Mouse (Mus musculus): ENCODE measurements around the gene Qdpr. TPM values are rescaled to one million over a fixed set of nuclear protein-coding genes. Genes with fewer than 3 reads are reported as not detected.

The Qdpr gene
- polyA plus RNA-seq (2014; fragmentation: Nextera tagmentation; extraction: Ambion mirVana): 104 TPM in 2 replicates

DNA sequence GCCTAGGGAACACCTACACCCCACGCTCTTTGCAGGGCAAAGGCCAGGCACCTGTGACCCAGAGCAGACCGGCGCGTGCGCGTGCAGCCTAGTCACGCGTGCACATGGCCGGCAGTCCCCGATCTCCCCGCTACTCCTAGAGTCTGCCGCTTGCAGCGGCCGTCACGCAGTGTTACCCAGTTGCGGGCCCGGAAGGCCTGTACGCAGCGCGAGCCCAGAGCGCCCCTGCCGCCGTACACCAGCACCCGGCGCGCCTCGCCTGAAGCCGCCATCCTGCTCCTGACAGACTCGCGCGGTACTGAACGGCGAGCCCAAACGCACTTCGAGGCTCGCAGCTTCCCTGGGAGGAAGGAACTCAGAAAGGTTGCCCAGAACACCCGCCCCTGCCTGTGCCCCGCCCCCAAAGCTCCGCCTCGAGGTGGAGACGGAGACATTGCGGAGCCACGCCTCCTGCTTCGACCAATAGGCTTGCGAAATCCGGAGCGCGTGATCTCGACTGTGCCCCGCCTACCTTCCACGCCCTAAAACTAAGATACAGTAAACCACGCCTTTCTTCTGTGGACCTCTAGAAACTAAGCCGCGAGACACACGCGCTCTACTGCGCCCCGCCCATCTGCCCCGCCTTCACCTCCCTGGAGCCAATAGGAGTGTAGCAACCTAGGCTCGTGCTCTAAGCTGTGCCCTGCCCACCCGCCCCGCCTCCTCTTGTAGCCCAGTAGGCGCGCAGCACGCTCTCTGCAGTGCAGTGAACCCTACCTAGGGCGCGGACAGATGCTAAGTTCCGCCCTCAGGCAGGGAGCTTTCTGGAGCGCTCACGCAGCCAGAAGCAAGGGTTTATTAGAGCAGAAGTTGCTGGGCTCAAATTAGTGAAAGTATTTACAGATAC, at the start of gene Qdpr:
TSS of gene Qdpr (minus strand) at position 406 of the 886 bp plus-strand sequence.
- peak within 1 kb of the TSS; percentile 69 for H3K4me3 ChIP-seq (ENCODE audit: low read depth, low read length)
- H3K36me3 ChIP-seq (ENCODE audit: control insufficient read depth, insufficient read depth, low read length): no peaks in the 10 kb centered on the region
- no peaks in the 10 kb centered on the region for H3K27me3 ChIP-seq (ENCODE audit: control insufficient read depth, insufficient read depth, low read length)
- peaks cover 6% of the 10 kb centered on the region; the same call in 1 of the 2 replicates for H3K4me1 ChIP-seq (ENCODE audit: control insufficient read depth, insufficient read depth, low read length)
- H3K27ac ChIP-seq (ENCODE audit: low read depth, low read length): peak within 1 kb of the TSS; percentile 7; the same call in 1 of the 2 replicates
- ATAC-seq (ENCODE audit: low read depth): peak; percentile 99
- H3K9ac ChIP-seq (replicated peaks; ENCODE audit: low read depth, low read length): peak within 1 kb of the TSS; percentile 72
- H3K9me3 ChIP-seq (ENCODE audit: control insufficient read depth, low read length): no peaks in the 10 kb centered on the region
- WGBS: under 1% methylated on average over 70 of the region's 70 CpGs
- peak within 1 kb of the TSS; percentile 82 for H3K4me2 ChIP-seq (ENCODE audit: low read depth, low read length)

DNA sequence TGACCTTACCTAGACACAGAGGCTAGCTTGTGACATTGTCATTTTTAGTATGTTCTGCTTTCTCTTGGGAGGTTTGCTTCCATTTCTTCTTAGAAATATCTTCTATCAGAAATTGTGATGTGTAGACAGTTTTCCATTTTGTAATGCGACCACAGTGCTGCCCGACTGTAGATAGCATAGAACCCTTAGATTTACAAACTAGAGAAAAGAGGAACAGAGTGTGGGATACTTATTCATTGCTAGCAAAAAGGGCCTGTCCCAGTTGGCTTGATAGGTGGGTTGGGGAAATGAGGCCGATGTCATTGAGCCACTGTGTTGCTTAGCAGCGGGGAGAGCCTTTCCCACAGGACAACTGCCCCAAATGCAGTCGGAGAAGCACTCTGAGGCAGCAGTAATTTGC, 47.5 kb upstream of the Qdpr start:
- no peak overlapping the region for H3K4me2 ChIP-seq (ENCODE audit: low read depth, low read length)
- ATAC-seq (ENCODE audit: low read depth): no peak
- no peak overlapping the region for H3K27ac ChIP-seq (ENCODE audit: low read depth, low read length)
- H3K4me1 ChIP-seq (ENCODE audit: control insufficient read depth, insufficient read depth, low read length): 0 out of 2 replicates have a peak, but pooled peaks cover 8% of the 10 kb centered on the region
- 87% methylated on average over 5 of the region's 5 CpGs for WGBS
- no peaks in the 10 kb centered on the region for H3K27me3 ChIP-seq (ENCODE audit: control insufficient read depth, insufficient read depth, low read length)
- 0 out of 2 replicates have a peak, but pooled peaks cover 5% of the 10 kb centered on the region for H3K36me3 ChIP-seq (ENCODE audit: control insufficient read depth, insufficient read depth, low read length)
- no peak overlapping the region for H3K9ac ChIP-seq (replicated peaks; ENCODE audit: low read depth, low read length)
- H3K9me3 ChIP-seq (ENCODE audit: control insufficient read depth, low read length): no peaks in the 10 kb centered on the region
- H3K4me3 ChIP-seq (ENCODE audit: low read depth, low read length): no peak overlapping the region

DNA sequence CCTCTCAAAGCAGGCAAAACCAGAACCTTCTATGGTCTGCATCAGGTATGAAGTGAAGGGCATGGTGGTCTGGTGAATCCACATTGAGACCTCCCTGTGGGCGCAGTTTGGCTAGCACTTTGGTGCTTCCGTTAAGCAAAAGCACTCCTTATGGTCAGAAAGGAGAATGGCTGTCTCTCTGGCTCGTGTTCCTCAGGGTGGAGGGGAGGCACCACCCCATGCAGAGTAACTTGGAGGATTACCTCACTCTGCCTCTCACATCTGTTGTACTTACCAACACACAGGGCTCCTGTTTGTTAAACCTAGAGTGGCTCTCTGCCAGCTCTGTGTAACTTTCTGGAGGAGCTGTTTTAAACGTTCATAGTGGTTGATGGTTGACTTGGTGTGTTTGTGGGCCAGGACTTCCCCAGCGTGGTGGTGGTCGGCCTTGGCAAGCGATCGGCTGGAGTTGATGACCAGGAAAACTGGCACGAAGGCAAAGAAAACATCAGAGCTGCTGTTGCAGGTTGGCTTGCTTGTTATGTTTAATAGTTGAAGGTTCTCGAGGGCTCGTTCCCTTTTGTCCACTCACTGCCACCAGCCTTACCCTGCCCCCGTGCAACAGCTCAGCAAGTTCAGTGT, 47.0 kb upstream of the Qdpr start:
- ATAC-seq (ENCODE audit: low read depth): no peak
- no peak overlapping the region for H3K4me3 ChIP-seq (ENCODE audit: low read depth, low read length)
- H3K9ac ChIP-seq (replicated peaks; ENCODE audit: low read depth, low read length): no peak overlapping the region
- H3K4me2 ChIP-seq (ENCODE audit: low read depth, low read length): no peak overlapping the region
- H3K27ac ChIP-seq (ENCODE audit: low read depth, low read length): no peak overlapping the region
- 87% methylated on average over 12 of the region's 12 CpGs for WGBS
- H3K9me3 ChIP-seq (ENCODE audit: control insufficient read depth, low read length): no peaks in the 10 kb centered on the region
- H3K4me1 ChIP-seq (ENCODE audit: control insufficient read depth, insufficient read depth, low read length): 0 out of 2 replicates have a peak, but pooled peaks cover 8% of the 10 kb centered on the region
- 0 out of 2 replicates have a peak, but pooled peaks cover 5% of the 10 kb centered on the region for H3K36me3 ChIP-seq (ENCODE audit: control insufficient read depth, insufficient read depth, low read length)
- no peaks in the 10 kb centered on the region for H3K27me3 ChIP-seq (ENCODE audit: control insufficient read depth, insufficient read depth, low read length)

DNA sequence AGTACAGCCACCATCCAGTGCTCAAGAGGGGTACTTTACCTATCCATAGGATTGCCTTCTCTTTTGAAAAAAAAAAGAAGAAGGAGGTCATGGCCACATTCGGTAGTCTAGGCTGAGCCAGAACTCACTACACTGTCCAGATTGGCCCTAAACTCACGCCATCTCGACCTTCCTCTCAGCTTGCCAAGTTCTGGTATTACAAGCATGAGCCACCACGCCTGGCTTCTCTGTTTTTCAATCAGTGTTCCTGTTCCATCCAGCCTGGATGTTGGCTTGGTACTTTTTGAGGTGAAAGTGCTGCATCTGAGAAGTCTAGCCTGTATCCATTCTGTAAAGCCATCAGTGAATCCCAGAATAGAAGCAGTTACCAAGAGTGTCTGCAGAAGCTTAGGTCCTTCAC, 46.4 kb upstream of the Qdpr start:
- no peaks in the 10 kb centered on the region for H3K9me3 ChIP-seq (ENCODE audit: control insufficient read depth, low read length)
- ATAC-seq (ENCODE audit: low read depth): no peak
- no peaks in the 10 kb centered on the region for H3K27me3 ChIP-seq (ENCODE audit: control insufficient read depth, insufficient read depth, low read length)
- no peak overlapping the region for H3K9ac ChIP-seq (replicated peaks; ENCODE audit: low read depth, low read length)
- H3K36me3 ChIP-seq (ENCODE audit: control insufficient read depth, insufficient read depth, low read length): 0 out of 2 replicates have a peak, but pooled peaks cover 5% of the 10 kb centered on the region
- no peak overlapping the region for H3K4me3 ChIP-seq (ENCODE audit: low read depth, low read length)
- 91% methylated on average over 4 of the region's 4 CpGs for WGBS
- 0 out of 2 replicates have a peak, but pooled peaks cover 8% of the 10 kb centered on the region for H3K4me1 ChIP-seq (ENCODE audit: control insufficient read depth, insufficient read depth, low read length)
- H3K4me2 ChIP-seq (ENCODE audit: low read depth, low read length): no peak overlapping the region
- H3K27ac ChIP-seq (ENCODE audit: low read depth, low read length): no peak overlapping the region

DNA sequence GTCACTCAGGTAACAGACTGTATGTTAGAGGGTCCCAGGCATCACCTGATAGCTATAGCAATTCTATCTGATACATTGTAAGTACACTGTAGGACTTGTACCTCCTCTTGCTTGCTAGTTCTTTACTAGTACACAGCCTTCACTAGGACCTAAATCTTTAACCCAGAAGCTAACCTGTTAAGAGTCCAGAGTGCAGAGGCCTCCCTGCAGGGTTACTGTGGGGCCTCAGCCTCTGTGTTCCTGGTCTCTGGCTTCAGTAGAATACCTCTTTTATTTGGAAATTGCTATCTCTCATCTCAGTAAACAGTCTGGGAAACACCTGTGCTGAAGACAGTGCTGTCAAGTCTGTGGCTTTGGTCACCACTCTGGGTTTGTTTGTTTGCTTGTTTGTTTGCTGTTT, 46.0 kb upstream of the Qdpr start:
- Histone ChIP-seq H3K36me3 (ENCODE audit: control insufficient read depth, insufficient read depth, low read length) (0 out of 2 replicates have a peak, but pooled peaks cover 5% of the 10 kb centered on the region), H3K4me1 (ENCODE audit: control insufficient read depth, insufficient read depth, low read length) (0 out of 2 replicates have a peak, but pooled peaks cover 8% of the 10 kb centered on the region), H3K4me2 (ENCODE audit: low read depth, low read length) (no peak overlapping the region), H3K9ac (replicated peaks; ENCODE audit: low read depth, low read length) (no peak overlapping the region), H3K27me3 (ENCODE audit: control insufficient read depth, insufficient read depth, low read length) (no peaks in the 10 kb centered on the region), H3K27ac (ENCODE audit: low read depth, low read length) (no peak overlapping the region), H3K4me3 (ENCODE audit: low read depth, low read length) (no peak overlapping the region), H3K9me3 (ENCODE audit: control insufficient read depth, low read length) (no peaks in the 10 kb centered on the region)
- no peak for ATAC-seq (ENCODE audit: low read depth)

DNA sequence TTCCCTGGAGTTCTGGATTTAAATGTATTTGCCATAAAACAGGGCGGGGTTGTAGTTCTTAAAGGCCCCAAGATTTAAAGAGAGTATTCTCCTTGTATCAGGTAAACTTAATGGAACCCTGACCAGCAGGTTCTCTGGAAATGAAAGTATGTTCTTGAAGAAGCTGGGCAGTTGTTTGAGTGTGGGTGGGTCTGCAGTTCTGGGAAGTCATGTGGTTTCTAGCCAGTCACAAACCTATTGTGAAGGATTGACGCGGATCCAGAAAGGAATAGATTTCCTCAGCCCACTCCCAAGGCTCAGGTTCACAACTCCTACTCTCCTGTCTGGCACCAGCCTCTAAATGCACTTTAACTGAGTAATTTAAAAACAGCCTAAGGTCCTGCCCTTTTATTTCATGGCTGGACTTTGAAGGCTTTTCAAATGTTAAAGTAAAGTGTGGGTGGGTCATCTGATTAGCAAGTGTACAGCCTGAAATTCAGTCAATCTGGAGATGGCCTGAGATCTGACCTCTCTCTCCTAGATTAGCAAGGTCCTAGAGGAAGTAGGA, 45.5 kb upstream of the Qdpr start:
- Histone ChIP-seq H3K36me3 (ENCODE audit: control insufficient read depth, insufficient read depth, low read length) (0 out of 2 replicates have a peak, but pooled peaks cover 1% of the 10 kb centered on the region), H3K4me2 (ENCODE audit: low read depth, low read length) (no peak overlapping the region), H3K9me3 (ENCODE audit: control insufficient read depth, low read length) (no peaks in the 10 kb centered on the region), H3K9ac (replicated peaks; ENCODE audit: low read depth, low read length) (no peak overlapping the region), H3K4me1 (ENCODE audit: control insufficient read depth, insufficient read depth, low read length) (0 out of 2 replicates have a peak, but pooled peaks cover 8% of the 10 kb centered on the region), H3K27ac (ENCODE audit: low read depth, low read length) (no peak overlapping the region), H3K27me3 (ENCODE audit: control insufficient read depth, insufficient read depth, low read length) (no peaks in the 10 kb centered on the region), H3K4me3 (ENCODE audit: low read depth, low read length) (no peak overlapping the region)
- 88% methylated on average over 3 of the region's 3 CpGs for WGBS
- no peak for ATAC-seq (ENCODE audit: low read depth)

DNA sequence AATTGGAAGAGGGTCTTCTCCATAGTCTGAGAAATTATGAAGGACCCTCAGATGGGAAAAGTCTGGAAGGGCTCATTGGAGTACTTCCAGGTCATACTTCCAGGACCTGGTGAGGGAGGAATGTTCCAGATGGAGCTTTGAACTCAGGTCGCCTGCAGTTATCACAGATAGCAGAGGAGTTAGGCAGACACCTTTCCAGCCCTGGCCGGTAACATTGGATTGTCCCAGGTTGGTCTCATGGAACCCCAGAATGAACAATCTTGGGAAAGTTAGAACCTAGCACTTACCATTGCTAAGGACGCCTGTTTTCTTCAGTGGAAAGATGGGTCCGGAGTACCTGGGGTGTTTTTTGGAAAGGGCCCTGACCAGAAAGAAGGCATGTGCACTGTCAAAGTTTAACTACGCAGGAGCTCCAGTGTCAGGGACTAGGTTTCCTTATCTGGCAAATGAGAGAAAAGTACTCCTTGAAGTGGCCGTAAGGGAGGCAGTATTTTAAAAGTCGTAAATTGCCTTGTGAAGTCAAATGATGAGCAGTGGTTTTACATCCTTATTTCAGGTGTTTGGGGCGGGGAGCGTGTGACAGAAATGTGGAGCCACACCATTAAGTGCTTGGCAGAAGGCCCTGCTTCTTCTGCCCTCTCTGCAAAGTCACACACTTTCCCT, 44.2 kb upstream of the Qdpr start:
- H3K4me1 ChIP-seq (ENCODE audit: control insufficient read depth, insufficient read depth, low read length): 0 out of 2 replicates have a peak, but pooled peaks cover 8% of the 10 kb centered on the region
- no peak for ATAC-seq (ENCODE audit: low read depth)
- peak overlapping the region; percentile 51 for H3K4me3 ChIP-seq (ENCODE audit: low read depth, low read length)
- no peaks in the 10 kb centered on the region for H3K36me3 ChIP-seq (ENCODE audit: control insufficient read depth, insufficient read depth, low read length)
- H3K4me2 ChIP-seq (ENCODE audit: low read depth, low read length): peak overlapping the region; percentile 71
- H3K27ac ChIP-seq (ENCODE audit: low read depth, low read length): no peak overlapping the region
- no peak overlapping the region for H3K9ac ChIP-seq (replicated peaks; ENCODE audit: low read depth, low read length)
- no peaks in the 10 kb centered on the region for H3K27me3 ChIP-seq (ENCODE audit: control insufficient read depth, insufficient read depth, low read length)
- WGBS: 59% methylated on average over 9 of the region's 9 CpGs
- H3K9me3 ChIP-seq (ENCODE audit: control insufficient read depth, low read length): no peaks in the 10 kb centered on the region

DNA sequence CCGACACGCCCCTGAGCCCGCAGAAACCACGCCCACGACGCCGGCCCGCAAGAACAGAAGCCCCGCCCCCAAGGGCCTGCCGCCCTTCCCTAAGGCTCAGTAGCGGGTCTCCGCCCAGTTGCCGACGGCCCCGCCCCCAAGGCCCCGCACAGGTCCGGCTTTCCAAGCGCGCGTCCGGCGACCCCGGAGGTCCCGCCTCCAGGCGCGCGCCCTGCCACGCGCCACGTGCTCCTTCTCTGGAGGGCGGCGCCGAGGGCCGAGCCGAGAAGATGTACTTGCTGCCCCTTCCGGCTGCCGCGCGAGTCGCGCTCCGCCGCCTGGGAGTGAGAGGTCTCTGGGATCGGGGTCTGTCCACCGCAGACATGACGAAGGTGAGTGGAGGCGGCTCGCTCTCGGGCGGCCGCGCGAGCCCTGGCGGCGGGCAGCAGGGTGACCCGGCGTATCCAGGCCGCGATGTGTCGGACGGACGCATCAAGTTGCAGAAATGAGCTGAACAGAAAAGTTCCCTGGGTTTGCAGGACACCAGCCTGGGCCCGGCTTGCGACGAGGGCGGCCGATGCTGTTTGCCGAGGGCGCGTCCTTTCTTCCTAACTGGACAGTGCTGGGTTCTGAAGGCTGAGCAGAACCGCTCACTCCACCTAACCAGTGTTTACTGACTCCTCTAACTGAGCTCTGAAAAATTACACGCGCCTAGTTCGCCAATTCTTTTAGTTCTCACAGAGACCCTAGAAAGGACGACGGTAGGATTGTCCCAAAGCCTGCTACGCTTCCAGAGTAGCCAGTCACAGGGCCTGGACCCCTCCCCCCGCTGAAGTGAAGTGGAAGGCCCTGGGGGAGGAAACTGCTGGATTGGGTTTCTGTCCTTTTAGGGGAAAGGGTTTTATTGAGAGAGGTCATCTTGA, 43.4 kb upstream of the Qdpr start, which contains the start of gene Lap3:
TSS of gene Lap3 (plus strand) at position 184 of the 902 bp plus-strand sequence.
- WGBS: under 1% methylated on average over 78 of the region's 78 CpGs
- ATAC-seq (ENCODE audit: low read depth): peak; percentile 96

More for the DNA sequence above, 43.4 kb upstream of the Qdpr start, which contains the start of gene Lap3:
- no peaks in the 10 kb centered on the region for H3K36me3 ChIP-seq (ENCODE audit: control insufficient read depth, insufficient read depth, low read length)
- H3K9me3 ChIP-seq (ENCODE audit: control insufficient read depth, low read length): no peaks in the 10 kb centered on the region
- peak within 1 kb of the TSS; percentile 51 for H3K4me3 ChIP-seq (ENCODE audit: low read depth, low read length)
- H3K9ac ChIP-seq (replicated peaks; ENCODE audit: low read depth, low read length): peak within 1 kb of the TSS; percentile 68
- peak within 1 kb of the TSS; percentile 71 for H3K4me2 ChIP-seq (ENCODE audit: low read depth, low read length)
- no peak within 1 kb of the TSS for H3K27ac ChIP-seq (ENCODE audit: low read depth, low read length)
- no peaks in the 10 kb centered on the region for H3K27me3 ChIP-seq (ENCODE audit: control insufficient read depth, insufficient read depth, low read length)
- H3K4me1 ChIP-seq (ENCODE audit: control insufficient read depth, insufficient read depth, low read length): 0 out of 2 replicates have a peak, but pooled peaks cover 8% of the 10 kb centered on the region

Data from neural tube, embryonic 14.5 days (tissue).